Mouse (Mus musculus) myocyte (in vitro differentiated cells): ENCODE data around the gene Tnnt3. TPM values are rescaled to one million over a fixed set of nuclear protein-coding genes. Genes with fewer than 3 reads are reported as not detected.

Source experiments
- H3K27me3 ChIP-seq: one replicate; pipeline ENCODE4 v1.6.1; 2011; ENCODE audit not compliant: control insufficient read depth, insufficient read depth, insufficient read length
- H3K36me3 ChIP-seq: one replicate; pipeline ENCODE4 v1.6.1; 2011; ENCODE audit not compliant: control insufficient read depth, insufficient read depth
- H3K4me2 ChIP-seq: one replicate; pipeline ENCODE4 v1.6.1; 2011; ENCODE audit warnings: low read depth, control low read depth
- H3K4me3 ChIP-seq: one replicate; pipeline ENCODE4 v1.5.1; 2011; ENCODE audit warnings: mild to moderate bottlenecking, control low read depth, moderate library complexity
- H3K79me2 ChIP-seq: one replicate; pipeline ENCODE4 v1.6.1; 2011; ENCODE audit not compliant: control insufficient read depth, insufficient read depth
- H3ac ChIP-seq: one replicate; pipeline ENCODE4 v1.6.1; 2011; ENCODE audit not compliant: control insufficient read depth, insufficient read length
- CEBPB ChIP-seq: IDR thresholded peaks from 2 replicates; pipeline ENCODE4 v1.6.1; 2011; ENCODE audit warnings: mild to moderate bottlenecking, moderate library complexity; ENCODE audit not compliant: poor library complexity, insufficient read depth, severe bottlenecking
- E2F4 ChIP-seq: IDR thresholded peaks from one replicate; pipeline ENCODE4 v1.6.1; 2011; ENCODE audit warnings: mild to moderate bottlenecking, control low read depth, moderate library complexity; ENCODE audit not compliant: insufficient read depth
- MAX ChIP-seq: IDR thresholded peaks from one replicate; pipeline ENCODE4 v1.6.1; 2011; ENCODE audit warnings: low read depth, mild to moderate bottlenecking, control low read depth
- MYOD1 ChIP-seq, 3 experiments: IDR thresholded peaks; one replicate each; pipeline ENCODE4 v1.6.1; 2011; ENCODE audit warnings: control low read depth in 2 of 3, low read depth in 2 of 3, mild to moderate bottlenecking in 2 of 3, moderate library complexity in 1 of 3; ENCODE audit not compliant: insufficient read length in 2 of 3, control insufficient read depth in 1 of 3
- MYOG ChIP-seq, 3 experiments: IDR thresholded peaks; one replicate each; pipeline ENCODE4 v1.6.1; 2011; ENCODE audit warnings: control low read depth in 2 of 3, low read depth in 2 of 3, mild to moderate bottlenecking in 2 of 3; ENCODE audit not compliant: insufficient read length in 2 of 3, control insufficient read depth in 1 of 3, insufficient read depth in 1 of 3
- POLR2A ChIP-seq: IDR thresholded peaks from one replicate; pipeline ENCODE4 v1.6.1; 2011; ENCODE audit warnings: low read depth, mild to moderate bottlenecking, control low read depth, moderate library complexity; ENCODE audit not compliant: insufficient read length
- POLR2AphosphoS2 ChIP-seq: IDR thresholded peaks from one replicate; pipeline ENCODE4 v1.6.1; 2011; ENCODE audit warnings: low read depth, control low read depth; ENCODE audit not compliant: insufficient read length
- REST ChIP-seq: IDR thresholded peaks from one replicate; pipeline ENCODE4 v1.6.1; 2011; ENCODE audit warnings: mild to moderate bottlenecking, control low read depth, moderate library complexity; ENCODE audit not compliant: insufficient read depth, insufficient read length
- SRF ChIP-seq: IDR thresholded peaks from one replicate; pipeline ENCODE4 v1.6.1; 2011; ENCODE audit warnings: low read depth; ENCODE audit not compliant: control insufficient read depth, insufficient read length
- TCF12 ChIP-seq: IDR thresholded peaks from one replicate; pipeline ENCODE4 v1.6.1; 2011; ENCODE audit warnings: mild to moderate bottlenecking, control low read depth; ENCODE audit not compliant: poor library complexity, insufficient read depth, severe bottlenecking
- TCF3 ChIP-seq: IDR thresholded peaks from one replicate; pipeline ENCODE4 v1.6.1; 2011; ENCODE audit warnings: low read depth, control low read depth; ENCODE audit not compliant: insufficient read length
- USF1 ChIP-seq: IDR thresholded peaks from one replicate; pipeline ENCODE4 v1.6.1; 2011; ENCODE audit warnings: low read depth, mild to moderate bottlenecking, control low read depth, moderate library complexity
- polyA plus RNA-seq: library from polyadenylated mRNA; unstranded; fragments of >200 nt; fragmentation: generic; extraction: Trizol; gene quantifications from one replicate; pipeline ENCODE4 v1.2.1, GENCODE M21; 2012; ENCODE audit warnings: missing spikeins

Gene Tnnt3
- polyA plus RNA-seq, 1 experiment, result 2,107 TPM

DNA sequence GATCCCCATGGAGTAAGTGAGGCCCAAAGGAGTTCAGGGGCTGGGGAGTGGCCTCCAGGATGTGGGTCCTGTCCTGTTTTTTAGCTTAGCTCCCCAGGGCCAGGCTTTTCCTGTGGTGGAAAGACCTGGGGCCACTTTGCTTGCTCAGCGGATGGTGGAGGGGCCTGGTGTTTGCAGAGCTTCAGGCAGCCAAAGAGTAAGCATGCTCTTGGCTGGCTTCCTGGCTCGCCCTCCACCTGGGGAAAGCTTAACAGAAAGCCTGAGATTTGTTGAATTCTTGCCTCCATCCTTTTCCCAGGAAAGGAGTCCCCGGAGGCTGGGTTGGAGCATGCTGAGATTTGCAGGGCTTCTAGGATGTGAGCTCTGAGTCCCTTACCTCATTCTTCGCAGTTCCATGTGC lies 36.5 kb downstream of the Tnnt3 start:
- no peak overlapping the region for H3K4me2 ChIP-seq
- H3ac ChIP-seq, result no peak overlapping the region
- H3K4me3 ChIP-seq, result no peak overlapping the region
- TF ChIP-seq MYOG (IDR thresholded peaks at IDR 0.05; ENCODE audit: control insufficient read depth in 1 of 3, insufficient read depth in 1 of 3, insufficient read length in 2 of 3, low read depth in 2 of 3) (no peak), POLR2A (no peak), MAX (no peak), SRF (no peak), REST (no peak), USF1 (no peak), TCF12 (no peak), MYOD1 (IDR thresholded peaks at IDR 0.05; ENCODE audit: control insufficient read depth in 1 of 3, insufficient read length in 2 of 3, low read depth in 2 of 3) (no peak), E2F4 (no peak), CEBPB (no peak), POLR2AphosphoS2 (no peak), TCF3 (no peak)
- H3K27me3 ChIP-seq, result no peaks in the 10 kb centered on the region
- peaks cover 3% of the 10 kb centered on the region for H3K79me2 ChIP-seq
- peaks cover 9% of the 10 kb centered on the region for H3K36me3 ChIP-seq

DNA sequence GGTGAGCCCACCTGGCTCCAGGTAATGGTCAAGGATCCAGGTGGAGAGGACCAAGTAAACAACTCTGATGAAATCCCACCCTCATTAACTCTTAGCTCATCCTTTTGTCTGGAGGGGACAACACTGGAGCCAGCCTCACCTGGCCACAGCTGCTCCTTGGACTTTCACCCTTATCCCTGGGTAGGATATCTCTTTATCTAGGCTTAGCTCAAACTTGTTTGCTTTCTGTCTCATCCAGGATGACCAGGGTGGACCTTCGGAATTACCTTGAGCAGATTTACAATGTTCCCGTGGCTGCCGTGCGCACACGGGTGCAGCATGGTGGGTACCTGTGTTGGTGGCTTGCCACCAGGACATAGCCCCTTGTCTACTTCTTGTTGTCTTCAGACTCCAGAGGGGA lies 37.2 kb downstream of the Tnnt3 start:
- Histone ChIP-seq H3ac (no peak overlapping the region), H3K4me3 (no peak overlapping the region), H3K79me2 (peaks cover 3% of the 10 kb centered on the region), H3K36me3 (peaks cover 9% of the 10 kb centered on the region), H3K27me3 (no peaks in the 10 kb centered on the region), H3K4me2 (no peak overlapping the region)
- TF ChIP-seq MYOG (IDR thresholded peaks at IDR 0.05; ENCODE audit: control insufficient read depth in 1 of 3, insufficient read depth in 1 of 3, insufficient read length in 2 of 3, low read depth in 2 of 3) (no peak), TCF3 (no peak), CEBPB (no peak), USF1 (no peak), TCF12 (no peak), REST (no peak), MYOD1 (IDR thresholded peaks at IDR 0.05; ENCODE audit: control insufficient read depth in 1 of 3, insufficient read length in 2 of 3, low read depth in 2 of 3) (no peak), POLR2A (no peak), POLR2AphosphoS2 (no peak), SRF (no peak)

DNA sequence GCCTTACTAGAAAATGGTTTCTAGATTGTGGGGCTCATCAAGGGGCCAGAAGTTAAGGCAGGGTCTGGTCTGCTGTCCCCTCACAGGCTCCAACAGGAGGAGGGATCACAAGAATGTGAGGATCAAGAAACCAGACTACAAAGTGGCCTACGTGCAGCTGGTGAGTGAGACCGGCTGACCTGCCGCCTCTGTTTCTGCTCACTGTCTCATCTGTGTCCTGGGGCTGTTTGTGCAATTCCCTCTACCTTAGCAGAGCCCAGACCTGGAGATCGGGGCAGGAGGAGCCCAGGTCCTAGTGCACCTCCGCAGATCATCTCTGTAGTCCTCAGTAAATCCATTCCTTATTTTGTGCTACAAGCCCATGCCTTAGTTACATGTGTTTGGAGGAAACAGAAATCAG lies 38.5 kb downstream of the Tnnt3 start:
- H3K4me3 ChIP-seq, result no peak overlapping the region
- TF ChIP-seq E2F4 (no peak), TCF3 (no peak), POLR2AphosphoS2 (no peak), TCF12 (no peak), SRF (no peak), MAX (no peak), CEBPB (no peak), USF1 (no peak), MYOG (IDR thresholded peaks at IDR 0.05; ENCODE audit: control insufficient read depth in 1 of 3, insufficient read depth in 1 of 3, insufficient read length in 2 of 3, low read depth in 2 of 3) (no peak), REST (no peak), POLR2A (no peak), MYOD1 (IDR thresholded peaks at IDR 0.05; ENCODE audit: control insufficient read depth in 1 of 3, insufficient read length in 2 of 3, low read depth in 2 of 3) (no peak)
- H3K79me2 ChIP-seq, result peaks cover 3% of the 10 kb centered on the region
- H3ac ChIP-seq, result no peak overlapping the region
- no peaks in the 10 kb centered on the region for H3K27me3 ChIP-seq
- H3K4me2 ChIP-seq, result no peak overlapping the region
- H3K36me3 ChIP-seq, result peaks cover 9% of the 10 kb centered on the region

DNA sequence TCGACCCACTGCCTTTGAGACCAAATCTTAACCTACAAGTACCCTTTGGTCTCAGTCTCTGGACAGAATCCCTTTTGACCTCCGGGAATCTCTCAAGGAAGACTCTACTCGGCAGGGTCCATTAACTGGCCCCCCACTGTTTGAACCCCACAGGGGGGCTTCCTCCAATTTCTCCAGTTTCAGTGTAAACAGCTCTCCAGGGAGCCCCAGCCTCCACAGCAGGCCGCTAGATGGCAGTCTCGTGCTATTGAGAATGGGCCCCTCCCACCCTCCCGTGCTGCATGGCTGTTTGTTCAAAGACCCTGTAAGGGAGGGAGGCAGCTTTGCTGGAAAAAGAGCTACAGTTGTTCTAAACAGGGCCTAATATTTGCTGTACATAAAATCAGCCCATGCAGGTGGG lies 39.2 kb downstream of the Tnnt3 start:
- Histone ChIP-seq H3K4me2 (no peak overlapping the region), H3K79me2 (peaks cover 3% of the 10 kb centered on the region), H3ac (no peak overlapping the region), H3K4me3 (no peak overlapping the region), H3K36me3 (peaks cover 9% of the 10 kb centered on the region), H3K27me3 (no peaks in the 10 kb centered on the region)
- TF ChIP-seq USF1, result no peak
- no peak for TF ChIP-seq MYOG (IDR thresholded peaks at IDR 0.05; ENCODE audit: control insufficient read depth in 1 of 3, insufficient read depth in 1 of 3, insufficient read length in 2 of 3, low read depth in 2 of 3)
- TF ChIP-seq CEBPB, result no peak
- no peak for TF ChIP-seq MYOD1 (IDR thresholded peaks at IDR 0.05; ENCODE audit: control insufficient read depth in 1 of 3, insufficient read length in 2 of 3, low read depth in 2 of 3)
- TF ChIP-seq REST, result no peak
- TF ChIP-seq SRF, result no peak
- no peak for TF ChIP-seq TCF12
- no peak for TF ChIP-seq MAX
- no peak for TF ChIP-seq POLR2A
- no peak for TF ChIP-seq E2F4
- no peak for TF ChIP-seq TCF3

DNA sequence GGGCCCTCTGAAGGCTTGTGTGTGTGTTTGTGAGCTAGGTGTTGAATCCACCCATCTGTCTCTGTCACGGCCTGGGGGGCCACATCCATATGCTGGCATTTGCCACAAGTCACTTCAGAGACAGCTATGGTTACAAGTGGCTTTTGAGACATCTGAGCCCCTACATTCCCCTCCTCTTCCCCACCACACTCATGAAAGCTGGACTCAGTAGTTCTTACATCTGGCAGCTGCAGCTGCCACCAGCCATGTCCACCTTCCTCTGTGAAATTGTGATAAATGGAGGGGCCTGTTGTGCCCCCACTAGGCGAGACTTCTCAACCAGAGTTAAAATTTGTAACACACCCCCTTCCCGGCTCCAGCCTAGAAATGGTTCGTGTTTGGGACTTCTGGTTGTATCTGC lies 39.7 kb downstream of the Tnnt3 start:
- H3ac ChIP-seq, result no peak overlapping the region
- H3K79me2 ChIP-seq, result peaks cover 3% of the 10 kb centered on the region
- H3K4me3 ChIP-seq, result no peak overlapping the region
- no peak overlapping the region for H3K4me2 ChIP-seq
- TF ChIP-seq MAX (no peak), POLR2A (no peak), MYOD1 (IDR thresholded peaks at IDR 0.05; ENCODE audit: control insufficient read depth in 1 of 3, insufficient read length in 2 of 3, low read depth in 2 of 3) (no peak), TCF12 (no peak), SRF (no peak)
- peaks cover 9% of the 10 kb centered on the region for H3K36me3 ChIP-seq
- H3K27me3 ChIP-seq, result no peaks in the 10 kb centered on the region
